Mouse (Mus musculus) adrenal gland, adult 2 months (tissue): Measurements from ENCODE around the gene Usp18. TPM values are rescaled to one million over a fixed set of nuclear protein-coding genes. Genes with fewer than 3 reads are reported as not detected.

Experiments used
- DNase-seq: peaks from one replicate; pipeline ENCODE4 v3.0.0; 2021
- polyA plus RNA-seq: library from polyadenylated mRNA; depleted of rRNA; stranded (reverse); fragments of >200 nt; gene quantifications from 2 replicates; pipeline ENCODE4 v1.2.3, GENCODE M21; 2012; rRNA removed
- total RNA-seq, 2 experiments: library from RNA; stranded (reverse); gene quantifications; 2 replicates each; pipeline ENCODE4 v1.2.3; 2021

The Usp18 gene
- total and polyA plus RNA-seq, 3 experiments = 2.7 to 9.6 (median 2.7) TPM

DNA sequence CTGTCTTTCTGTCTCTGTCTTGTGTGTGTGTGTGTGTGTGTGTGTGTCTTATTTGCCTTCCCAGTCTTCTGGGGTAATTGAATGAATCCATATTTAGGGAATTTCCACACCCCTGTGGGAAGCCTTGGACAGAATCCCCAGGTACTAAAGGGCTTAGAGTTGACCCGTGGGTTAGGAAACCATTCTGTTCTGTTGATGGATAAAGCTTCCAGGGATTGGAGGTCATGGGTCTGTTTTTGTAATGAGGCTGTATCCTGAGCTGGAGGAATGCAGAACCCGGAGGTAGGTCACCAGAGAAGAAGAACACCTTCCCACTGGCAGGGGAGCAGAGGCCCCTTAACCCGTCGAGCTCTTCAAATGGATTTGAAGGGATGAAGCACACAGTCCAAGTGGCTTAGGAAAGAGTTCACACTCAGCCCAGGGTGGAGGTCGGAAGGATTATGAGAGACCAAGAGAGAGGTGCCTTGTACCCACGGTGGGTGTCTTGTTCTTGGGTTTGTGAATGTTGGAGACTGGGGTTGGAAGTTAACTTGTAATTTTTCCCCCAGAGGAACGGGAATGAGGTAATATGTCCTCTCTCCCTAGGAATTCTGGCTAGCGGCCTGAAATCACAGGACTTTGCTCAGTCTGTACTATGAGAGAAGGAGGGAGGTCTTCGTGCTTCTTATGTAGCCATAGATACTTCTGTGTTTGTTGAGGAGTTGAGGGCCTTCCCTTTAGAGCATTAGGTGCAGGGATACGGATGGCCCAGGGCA, 57.9 kb downstream of the Usp18 start:
- DNase-seq = no peak

- no peak for DNase-seq
Observed at GRCm38 (mm10) chr6:121304630-121305029, 58.9 kb downstream of the Usp18 start.

DNA sequence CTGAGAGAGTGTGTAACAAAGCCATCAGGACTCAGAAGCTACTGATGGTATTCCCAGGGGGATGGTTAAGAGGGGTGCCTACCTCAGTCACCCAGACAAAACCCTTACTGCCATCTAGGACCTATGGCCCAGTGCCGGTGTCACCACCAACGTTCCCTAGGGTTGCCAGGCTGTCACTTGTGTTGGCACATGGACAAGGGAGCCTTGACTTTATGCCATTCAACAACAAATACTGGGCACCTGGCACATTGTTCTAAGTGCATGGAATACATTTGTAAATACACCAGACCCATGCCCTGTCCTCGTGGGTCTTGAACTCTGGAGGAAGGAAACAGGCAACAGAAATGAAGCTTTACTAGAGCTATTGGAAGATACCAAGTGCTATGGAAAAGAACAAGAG, 59.9 kb downstream of the Usp18 start:
- no peak for DNase-seq

- DNase-seq = no peak
Observed at GRCm38 (mm10) chr6:121310984-121311383, 65.3 kb downstream of the Usp18 start.

GRCm38 (mm10) chr6:121319099-121319498, 73.4 kb downstream of the Usp18 start:
- DNase-seq = peak; percentile 41

Other genes with a start within 250 kb of the Usp18 start
- 10 to 100 TPM; 34.0 to 44.3 TPM for gene Mical3, start 114.9 kb upstream of the Usp18 start, total RNA-seq
- 17.5 and 19.9 TPM in 2 replicates for gene Mical3, start 114.9 kb upstream of the Usp18 start, polyA plus RNA-seq
- gene Pex26, start 62.2 kb upstream of the Usp18 start, total RNA-seq = 10 to 100 TPM in 1 of 2 experiments, 1 to 10 TPM in 1; 9.1 to 11.2 TPM
- gene Pex26, start 62.2 kb upstream of the Usp18 start, polyA plus RNA-seq = 19.2 and 24.0 TPM in 2 replicates
- 10 to 100 TPM; 13.3 to 16.5 TPM for gene Tuba8, start 35.2 kb upstream of the Usp18 start, total RNA-seq
- gene Tuba8, start 35.2 kb upstream of the Usp18 start, polyA plus RNA-seq = 2.0 and 2.3 TPM in 2 replicates
- 1 to 10 TPM; 1.1 to 2.5 TPM for gene Slc6a13, start 54.3 kb downstream of the Usp18 start, total RNA-seq
- 1.6 and 1.9 TPM in 2 replicates for gene Slc6a13, start 54.3 kb downstream of the Usp18 start, polyA plus RNA-seq
- gene Slc6a12, start 97.2 kb downstream of the Usp18 start, total RNA-seq = under 1 TPM; 0.48 to 0.95 TPM
- gene Slc6a12, start 97.2 kb downstream of the Usp18 start, polyA plus RNA-seq = 0.36 and 0.44 TPM in 2 replicates
- 1 to 10 TPM; 3.6 to 6.3 TPM for gene Iqsec3, start 227.8 kb downstream of the Usp18 start, total RNA-seq
- 4.9 and 5.6 TPM in 2 replicates for gene Iqsec3, start 227.8 kb downstream of the Usp18 start, polyA plus RNA-seq